Mouse (Mus musculus) 3T3-L1 (cell line): ENCODE data around the gene Exoc4.

Source experiments
- DNase-seq: peaks from one replicate; pipeline ENCODE4 v3.0.0-alpha.2; 2015; ENCODE audit warnings: low read depth, low spot score

Exoc4 gene

GRCm38 (mm10) chr6:34000644-34001043 lies 751.8 kb downstream of the Exoc4 start:
- no peak for DNase-seq

GRCm38 (mm10) chr6:34003033-34003432 lies 754.1 kb downstream of the Exoc4 start:
- DNase-seq: no peak

DNA sequence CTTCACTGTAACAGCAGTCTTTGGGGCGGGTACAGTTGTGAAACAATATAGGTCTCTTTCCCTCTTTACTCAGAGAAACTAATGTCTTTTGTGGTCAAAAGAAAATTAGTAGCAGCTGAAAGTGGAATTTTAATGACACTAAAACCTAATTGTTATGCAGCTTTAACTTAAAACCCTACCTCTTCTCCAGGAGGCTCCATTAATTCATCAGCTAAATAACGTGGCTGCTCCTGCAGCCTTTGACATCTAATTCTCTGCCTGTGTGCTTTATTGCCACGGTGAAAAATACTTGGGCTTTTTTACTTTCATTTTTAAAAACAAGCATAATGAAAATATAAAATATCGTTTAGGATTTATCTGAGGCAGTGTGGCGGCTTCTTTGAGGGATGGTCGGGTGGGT lies 764.6 kb downstream of the Exoc4 start:
- no peak for DNase-seq
